Comparison of ENCODE assay signal across 21 mouse cellular contexts in the genomic region with DNA sequence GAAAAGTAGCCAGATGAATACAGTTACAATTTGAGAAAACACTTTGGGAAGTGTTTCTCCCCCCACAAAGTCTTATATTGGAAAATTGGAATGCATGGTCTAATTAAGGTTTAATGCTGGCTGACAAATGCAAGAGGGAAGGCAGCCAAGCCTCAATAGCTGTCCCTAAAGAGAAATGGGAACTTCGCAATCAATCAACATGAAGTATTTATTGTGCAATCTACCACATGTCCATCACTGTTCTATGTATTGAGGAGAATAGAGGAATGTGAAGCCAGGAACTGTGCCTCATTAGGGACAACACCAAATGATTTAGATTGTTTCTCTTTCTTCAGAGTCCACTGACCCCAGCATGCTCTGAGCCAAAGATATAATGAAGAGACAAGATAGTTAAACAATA.
DNase-seq lines count a peak whose midpoint lies in the region; ATAC-seq and TF ChIP-seq lines count a peak whose summit lies in the region.
"Had no signal": no experiment of that assay in that cellular context is flagged by ENCODE, and none has a peak within 500 bp of the region (broad histone marks: within the 10 kb centered on the region; RNA-seq: fewer than 3 reads in every experiment).

No protein-coding gene starts in this region.

- no peak overlapping the region for H3K9ac ChIP-seq in kidney, postnatal 0 days (ENCODE audit: low read depth, low read length)
- no peak overlapping the region for H3K9ac ChIP-seq in neural tube, embryonic 14.5 days (replicated peaks; ENCODE audit: low read depth, low read length)
- H3K9ac ChIP-seq: forebrain, embryonic 13.5 days; hindbrain, embryonic 12.5 days; intestine, embryonic 15.5 days; liver, embryonic 14.5 days; neural tube, embryonic 12.5 days had no signal

- no peak for ATAC-seq in kidney, postnatal 0 days (replicated peaks; ENCODE audit: low FRiP score, low read depth)
- ATAC-seq in neural tube, embryonic 14.5 days (ENCODE audit: low read depth): peak; percentile 75; the same call in 1 of the 2 replicates
- ATAC-seq in granulocyte monocyte progenitor cell, adult 5-6 weeks (replicated peaks; ENCODE audit: poor library complexity, severe bottlenecking): peak; percentile 81
- no peak for ATAC-seq in CD4-positive, CD25-positive, alpha-beta regulatory T cell, adult 4 months
- ATAC-seq: activated CD4-positive, CD25-positive, alpha-beta regulatory T cell, adult 4 months; forebrain, embryonic 13.5 days; intestine, embryonic 15.5 days had no signal

- no peaks in the 10 kb centered on the region for H3K4me1 ChIP-seq in kidney, postnatal 0 days (replicated peaks; ENCODE audit: insufficient read depth, low read length)
- H3K4me1 ChIP-seq in neural tube, embryonic 14.5 days (ENCODE audit: control insufficient read depth, insufficient read depth, low read length): no peaks in the 10 kb centered on the region
- H3K4me1 ChIP-seq: forebrain, embryonic 13.5 days; hindbrain, embryonic 12.5 days; intestine, embryonic 15.5 days; neural tube, embryonic 12.5 days had no signal

- H3K36me3 ChIP-seq in kidney, postnatal 0 days (ENCODE audit: insufficient read depth, low read length): no peaks in the 10 kb centered on the region
- no peaks in the 10 kb centered on the region for H3K36me3 ChIP-seq in neural tube, embryonic 14.5 days (ENCODE audit: control insufficient read depth, insufficient read depth, low read length)
- H3K36me3 ChIP-seq: hindbrain, embryonic 12.5 days; intestine, embryonic 15.5 days; neural tube, embryonic 12.5 days had no signal

- TF ChIP-seq CTCF in kidney, postnatal 0 days (IDR thresholded peaks at IDR 0.05; ENCODE audit: low read depth): no peak

- H3K4me3 ChIP-seq in kidney, postnatal 0 days (replicated peaks; ENCODE audit: low read depth, low read length): no peak overlapping the region
- no peak overlapping the region for H3K4me3 ChIP-seq in neural tube, embryonic 14.5 days (ENCODE audit: low read depth, low read length)
- H3K4me3 ChIP-seq: forebrain, embryonic 13.5 days; gastrocnemius, adult 2 months; heart, adult 2 months; hindbrain, embryonic 12.5 days; intestine, embryonic 15.5 days; neural tube, embryonic 12.5 days had no signal

- H3K9me3 ChIP-seq in kidney, postnatal 0 days (replicated peaks; ENCODE audit: low read length): no peaks in the 10 kb centered on the region
- no peaks in the 10 kb centered on the region for H3K9me3 ChIP-seq in neural tube, embryonic 14.5 days (ENCODE audit: control insufficient read depth, low read length)
- H3K9me3 ChIP-seq: forebrain, embryonic 13.5 days; hindbrain, embryonic 12.5 days; intestine, embryonic 15.5 days; neural tube, embryonic 12.5 days had no signal

- peak; percentile 73 for DNase-seq in kidney, postnatal 0 days (ENCODE audit: low spot score)
- no peak for DNase-seq in kidney, postnatal 25 days
- no peak for DNase-seq in neural tube, embryonic 10.5 days (ENCODE audit: extremely low spot score, low spot score)
- no peak for DNase-seq in lung, postnatal 25 days (ENCODE audit: low spot score)
- DNase-seq: cerebellum, adult 11 months; cerebellum, postnatal 25 days; gastrocnemius, adult 2 months; heart, adult 2 months; lung, postnatal 4 days; midbrain, embryonic 14.5 days; thymus, adult 2 months had no signal

- H3K27ac ChIP-seq in kidney, postnatal 0 days: no peak overlapping the region
- H3K27ac ChIP-seq in neural tube, embryonic 14.5 days (ENCODE audit: low read depth, low read length): no peak overlapping the region
- H3K27ac ChIP-seq: forebrain, embryonic 13.5 days; gastrocnemius, adult 2 months; heart, adult 2 months; hindbrain, embryonic 12.5 days; intestine, embryonic 15.5 days; liver, embryonic 14.5 days; neural tube, embryonic 12.5 days had no signal

- H3K27me3 ChIP-seq in kidney, postnatal 0 days (ENCODE audit: insufficient read depth, low read length): no peaks in the 10 kb centered on the region
- no peaks in the 10 kb centered on the region for H3K27me3 ChIP-seq in neural tube, embryonic 14.5 days (ENCODE audit: control insufficient read depth, insufficient read depth, low read length)
- H3K27me3 ChIP-seq: CH12.LX; forebrain, embryonic 13.5 days; hindbrain, embryonic 12.5 days; intestine, embryonic 15.5 days; neural tube, embryonic 12.5 days had no signal

- no peak overlapping the region for H3K4me2 ChIP-seq in kidney, postnatal 0 days (ENCODE audit: low read length)
- H3K4me2 ChIP-seq in neural tube, embryonic 14.5 days (ENCODE audit: low read depth, low read length): no peak overlapping the region
- H3K4me2 ChIP-seq: forebrain, embryonic 13.5 days; hindbrain, embryonic 12.5 days; intestine, embryonic 15.5 days; neural tube, embryonic 12.5 days had no signal

- 38% methylated on average over 1 of the region's 1 CpGs for WGBS in kidney, postnatal 0 days
- WGBS in neural tube, embryonic 14.5 days: 39% methylated on average over 1 of the region's 1 CpGs

Comparison
In these comparisons a context has a peak if more than half of its experiments do, and no peak if none do; other contexts are left out.
1. ATAC-seq: peak in neural tube, embryonic 14.5 days (single experiment) and granulocyte monocyte progenitor cell, adult 5-6 weeks (single experiment); none in kidney, postnatal 0 days (single experiment) and CD4-positive, CD25-positive, alpha-beta regulatory T cell, adult 4 months (single experiment).